Mouse (Mus musculus): Measurements from ENCODE around the gene Kif11.

DNA sequence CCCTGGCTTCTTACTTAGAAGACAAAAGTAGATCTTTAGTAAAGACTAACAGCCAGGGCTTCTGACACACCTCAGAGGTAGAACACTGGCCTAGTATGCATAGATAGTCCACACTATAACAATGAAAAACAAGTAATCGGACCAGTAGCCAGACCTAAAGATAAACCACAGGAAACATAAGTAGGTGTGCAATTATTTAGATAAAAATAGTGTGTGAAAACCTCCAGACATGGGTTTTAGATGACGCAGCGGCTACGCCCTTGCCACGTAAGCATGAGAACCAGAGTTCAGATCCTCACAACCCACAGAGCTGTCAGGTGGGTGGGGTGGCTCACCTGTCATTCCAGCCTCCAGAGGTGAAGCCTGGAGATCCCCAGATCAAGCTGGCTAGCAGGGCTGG, 42.8 kb upstream of the Kif11 start:
- TF ChIP-seq POLR2A (IDR thresholded peaks at IDR 0.05; ENCODE audit: low read depth, low read length) = no peak
- no peak for TF ChIP-seq CTCF (IDR thresholded peaks at IDR 0.05; ENCODE audit: extremely low read depth, insufficient read length, insufficient replicate concordance, low read depth, low read length)

Data from small intestine, adult 2 months (tissue).